Mouse (Mus musculus) mouse trophoblast stem cell (cell line): ENCODE measurements around the gene Eif4ebp2.
"Not testable (repeated sequence)": the region's sequence is repeated elsewhere in the genome, so short reads cannot be mapped to it uniquely, and the experiment has no call there.

ENCODE experiments used
- in situ Hi-C, 2 experiments: fragments of 300-500 bp; cut with MseI, MboI; formaldehyde crosslinking; loops; 2 replicates in 1 of 2; 3 replicates in 1 of 2; pipeline ENCODE4 v1.15.1; 2025

Gene Eif4ebp2

GRCm38 (mm10) chr10:61465009-61465408, 12.5 kb upstream of the Eif4ebp2 start:
- in situ Hi-C loops: no loop called here

GRCm38 (mm10) chr10:61457182-61457581, 4.7 kb upstream of the Eif4ebp2 start:
- in situ Hi-C loops: no loop called here

- in situ Hi-C loops: not testable (repeated sequence)
These were observed 710 bp upstream of the Eif4ebp2 start for GRCm38 (mm10) chr10:61453171-61453570.

GRCm38 (mm10) chr10:61451931-61452617, 387 bp downstream of the Eif4ebp2 start:
- in situ Hi-C loops: no loop called here

- in situ Hi-C loops: no loop called here
These were observed 964 bp downstream of the Eif4ebp2 start for GRCm38 (mm10) chr10:61451463-61451930.

GRCm38 (mm10) chr10:61448834-61449233, 3.6 kb downstream of the Eif4ebp2 start:
- in situ Hi-C loops: no loop called here

- in situ Hi-C loops: no loop called here
These were observed 4.7 kb downstream of the Eif4ebp2 start for GRCm38 (mm10) chr10:61447581-61448353.

- in situ Hi-C loops: no loop called here
These were observed 7.4 kb downstream of the Eif4ebp2 start for GRCm38 (mm10) chr10:61445016-61445415.

GRCm38 (mm10) chr10:61443876-61444275, 8.6 kb downstream of the Eif4ebp2 start:
- in situ Hi-C loops: no loop called here

- in situ Hi-C loops: no loop called here
These were observed 9.0 kb downstream of the Eif4ebp2 start for GRCm38 (mm10) chr10:61443456-61443855.

GRCm38 (mm10) chr10:61440202-61440800, 12.2 kb downstream of the Eif4ebp2 start:
- in situ Hi-C loops: no loop called here

- in situ Hi-C loops: no loop called here
These were observed 21.1 kb downstream of the Eif4ebp2 start for GRCm38 (mm10) chr10:61431375-61431774.

- in situ Hi-C loops: no loop called here
These were observed 23.4 kb downstream of the Eif4ebp2 start for GRCm38 (mm10) chr10:61429043-61429442.

- in situ Hi-C loops: no loop called here
These were observed 24.0 kb downstream of the Eif4ebp2 start for GRCm38 (mm10) chr10:61428416-61428815.

- in situ Hi-C loops: no loop called here
These were observed 24.5 kb downstream of the Eif4ebp2 start for GRCm38 (mm10) chr10:61427951-61428350.

GRCm38 (mm10) chr10:61426251-61426757, 26.2 kb downstream of the Eif4ebp2 start:
- in situ Hi-C loops: no loop called here

- in situ Hi-C loops: no loop called here
These were observed 27.4 kb downstream of the Eif4ebp2 start for GRCm38 (mm10) chr10:61425047-61425446.

GRCm38 (mm10) chr10:61424500-61424899, 28.0 kb downstream of the Eif4ebp2 start:
- in situ Hi-C loops: no loop called here

GRCm38 (mm10) chr10:61423289-61423688, 29.2 kb downstream of the Eif4ebp2 start:
- in situ Hi-C loops: no loop called here

GRCm38 (mm10) chr10:61422861-61423260, 29.6 kb downstream of the Eif4ebp2 start:
- in situ Hi-C loops: no loop called here

GRCm38 (mm10) chr10:61420011-61420410, 32.5 kb downstream of the Eif4ebp2 start:
- in situ Hi-C loops: no loop called here

GRCm38 (mm10) chr10:61419146-61419545, 33.3 kb downstream of the Eif4ebp2 start:
- in situ Hi-C loops: no loop called here
